Mouse (Mus musculus) frontal cortex, postnatal 14 days (tissue): ENCODE measurements around the gene Olfr1313.
"Not testable (repeated sequence)": the region's sequence is repeated elsewhere in the genome, so short reads cannot be mapped to it uniquely, and the experiment has no call there.

Experiments used
- DNase-seq, 2 experiments: peaks; one replicate each; pipeline ENCODE4 v3.0.0; 2022; ENCODE audit warnings: low spot score in 2 of 2

Gene Olfr1313

DNA sequence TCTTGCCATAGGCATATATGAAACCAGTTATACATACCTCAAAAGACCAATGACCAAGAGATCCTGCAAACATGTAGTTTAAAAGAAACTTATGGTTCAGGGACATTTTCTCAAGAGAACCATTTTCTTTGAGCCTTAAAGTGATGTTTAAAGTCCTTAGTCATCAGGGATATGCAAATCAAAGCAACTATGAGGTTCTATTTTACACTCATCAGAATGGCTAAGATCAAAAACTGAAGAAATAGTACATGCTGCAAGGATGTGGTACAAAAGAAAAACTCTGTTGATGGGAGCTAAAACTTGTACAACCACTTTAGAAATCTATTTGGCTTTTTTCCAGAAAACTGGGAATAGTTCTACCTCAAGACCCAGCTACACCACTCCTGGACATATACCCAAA lies at the start of gene Olfr1313:
Gene Olfr1313, minus strand, starts transcription at position 101 of the 400 bp plus-strand sequence.
- no peak for DNase-seq

DNA sequence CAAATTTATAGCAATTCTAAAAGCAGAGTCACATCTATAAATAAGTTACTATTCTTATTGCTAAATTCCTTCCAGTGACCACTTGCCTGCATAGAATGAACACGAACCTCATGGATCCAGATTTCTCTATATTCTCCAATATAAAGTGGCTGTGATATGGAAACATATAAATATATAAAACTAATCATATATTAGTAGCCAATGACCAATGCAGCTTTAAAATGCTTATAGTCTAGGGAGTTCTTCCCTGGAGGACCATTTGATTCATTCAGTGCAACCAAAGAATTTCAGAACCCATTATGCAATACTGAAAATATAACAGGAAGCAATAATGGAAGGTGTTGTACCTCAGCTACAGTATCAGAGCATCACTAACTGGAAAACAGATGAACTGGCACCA lies 37.7 kb upstream of the Olfr1313 start, which contains the start of gene Olfr1315-ps1:
Gene Olfr1315-ps1, minus strand, starts transcription at position 101 of the 400 bp plus-strand sequence.
- DNase-seq = no peak

DNA sequence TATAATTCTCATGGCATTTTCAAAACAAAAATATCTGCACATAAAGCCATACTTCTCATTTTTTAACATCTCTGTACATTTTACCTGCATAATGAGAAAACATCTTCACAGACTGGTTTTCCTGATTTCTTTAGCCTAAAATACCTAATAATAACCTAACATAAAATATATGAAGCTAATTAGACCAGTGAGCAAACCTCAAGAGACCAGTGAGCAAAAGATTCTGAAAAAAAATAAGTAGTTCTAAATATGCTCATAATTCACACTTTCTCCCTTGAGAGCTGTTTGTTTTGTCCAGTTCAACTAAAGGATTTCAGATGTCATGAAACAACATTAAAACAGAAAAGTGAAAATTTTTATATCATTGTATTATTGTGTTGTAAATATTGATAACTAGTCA lies 19.0 kb upstream of the Olfr1313 start, which contains the start of gene Olfr1314:
Gene Olfr1314, minus strand, starts transcription at position 101 of the 400 bp plus-strand sequence.
- DNase-seq = no peak

DNA sequence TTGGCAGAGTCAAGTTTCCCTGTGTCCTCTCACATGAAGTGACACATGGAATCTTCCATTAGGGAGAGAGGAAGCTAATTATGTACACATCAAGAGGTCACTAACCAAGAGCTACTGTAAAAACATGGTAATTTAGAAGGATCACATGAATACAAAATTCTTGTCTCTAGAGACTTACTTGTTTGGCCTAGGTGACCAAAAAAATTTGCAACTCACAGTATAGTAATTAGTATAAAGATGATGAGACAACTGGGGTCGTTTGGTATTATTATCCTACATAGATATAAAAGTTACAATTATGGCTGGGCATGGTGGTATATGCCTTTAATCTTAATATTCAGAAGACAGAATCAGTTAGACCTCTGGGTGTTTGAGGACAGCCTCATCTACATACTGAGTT lies 27.5 kb downstream of the Olfr1313 start, which contains the start of gene Olfr1312:
Gene Olfr1312, minus strand, starts transcription at position 101 of the 400 bp plus-strand sequence.
- DNase-seq = no peak

DNA sequence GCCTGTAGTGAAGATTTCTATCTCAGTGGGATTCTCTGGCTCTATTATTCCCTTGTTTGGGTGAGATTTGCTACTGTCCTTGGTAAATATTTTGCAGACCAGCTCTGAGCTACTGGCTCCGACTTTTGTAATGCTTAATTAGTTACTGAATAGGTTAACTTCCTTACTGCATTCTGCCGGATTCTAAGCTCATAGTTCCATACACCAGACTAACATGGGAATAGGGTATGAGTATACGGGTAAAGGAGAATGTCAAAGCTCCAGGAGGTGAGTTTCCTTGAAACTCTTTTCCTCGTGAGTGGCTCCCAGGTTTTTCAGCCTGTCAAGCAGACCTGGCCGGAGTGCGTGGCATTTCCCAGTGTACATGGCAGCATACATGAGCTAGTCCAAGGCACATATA lies 50.7 kb downstream of the Olfr1313 start:
- DNase-seq = not testable (repeated sequence)

DNA sequence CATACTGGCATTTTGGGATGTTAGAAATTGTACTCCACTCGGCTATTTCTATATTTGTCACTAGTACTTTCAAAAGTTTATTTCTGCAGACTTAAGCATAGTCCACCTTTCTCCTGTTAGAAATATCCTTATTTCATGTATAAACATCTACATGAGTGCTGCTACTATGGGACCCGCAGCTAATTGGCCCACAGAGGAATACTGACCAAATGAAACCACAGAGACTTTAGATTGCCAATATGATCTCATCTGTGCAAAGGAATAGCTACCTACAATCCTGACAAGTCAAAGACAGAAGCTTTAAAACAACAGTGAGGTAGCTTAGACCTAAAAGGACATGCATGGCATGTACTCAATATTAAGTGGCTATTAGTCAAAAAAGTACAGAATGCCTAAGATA lies 53.3 kb downstream of the Olfr1313 start, which contains the start of gene Olfr1311:
Gene Olfr1311, minus strand, starts transcription at position 101 of the 400 bp plus-strand sequence.
- no peak for DNase-seq
